Mouse (Mus musculus) heart, postnatal 14 days (tissue): Measurements from ENCODE around the gene Zmynd15. TPM values are rescaled to one million over a fixed set of nuclear protein-coding genes. Genes with fewer than 3 reads are reported as not detected.
"Not testable (repeated sequence)": the region's sequence is repeated elsewhere in the genome, so short reads cannot be mapped to it uniquely, and the experiment has no call there.

ENCODE experiments used
- DNase-seq, 2 experiments: peaks; one replicate each; pipeline ENCODE4 v3.0.0; 2021 to 2022
- intact Hi-C: fragments of 180-260 bp; cut with DNase I; formaldehyde crosslinking; loops from one replicate; pipeline ENCODE4 v1.15.1; 2025
- total RNA-seq, 2 experiments: library from RNA; stranded (reverse); gene quantifications; 2 replicates each; pipeline ENCODE4 v1.2.3; 2021

The Zmynd15 gene
- total RNA-seq, 2 experiments from 2014 or later = 2.9 to 4.7 TPM

DNA sequence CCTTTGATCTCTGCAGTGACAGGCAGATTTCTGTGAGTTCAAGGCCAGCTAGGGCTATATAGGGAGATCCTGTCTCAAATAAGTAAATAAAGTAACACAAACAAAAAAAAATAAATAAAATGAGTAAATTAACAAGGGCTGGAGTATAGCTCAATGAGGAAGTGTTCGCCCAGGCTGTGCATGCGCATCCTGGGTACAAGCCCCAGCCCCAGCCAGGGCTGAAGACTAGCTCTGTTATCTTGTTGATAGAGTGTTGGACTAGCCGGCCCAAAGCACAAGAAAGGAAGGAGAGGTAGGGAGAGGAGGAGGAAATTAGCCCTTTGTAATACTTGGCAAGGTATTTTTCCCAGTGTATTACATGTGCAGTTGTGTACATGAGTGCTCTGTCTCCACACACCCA is 15.3 kb upstream of the Zmynd15 start:
- intact Hi-C loops = no loop called here
- DNase-seq = no peak

DNA sequence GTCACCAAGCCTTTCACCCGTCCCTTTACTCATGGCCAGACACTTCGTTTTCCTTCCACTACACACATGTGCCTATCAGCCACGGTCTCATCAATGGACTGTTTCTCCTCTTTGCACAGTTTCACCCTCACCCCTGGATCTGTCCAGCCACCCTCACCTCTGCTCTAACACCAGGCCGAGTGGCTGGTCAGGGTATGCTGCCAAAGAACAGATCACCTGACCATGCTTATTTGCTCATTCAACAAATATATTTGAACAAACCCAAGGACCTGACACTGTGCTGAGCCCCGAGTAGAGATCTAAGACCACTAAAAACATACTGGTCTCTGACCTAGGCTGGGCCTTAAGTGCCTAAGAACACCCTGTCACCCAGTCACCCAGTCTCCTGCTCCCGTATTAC is 14.6 kb upstream of the Zmynd15 start:
- DNase-seq = no peak
- intact Hi-C loops = no loop called here

DNA sequence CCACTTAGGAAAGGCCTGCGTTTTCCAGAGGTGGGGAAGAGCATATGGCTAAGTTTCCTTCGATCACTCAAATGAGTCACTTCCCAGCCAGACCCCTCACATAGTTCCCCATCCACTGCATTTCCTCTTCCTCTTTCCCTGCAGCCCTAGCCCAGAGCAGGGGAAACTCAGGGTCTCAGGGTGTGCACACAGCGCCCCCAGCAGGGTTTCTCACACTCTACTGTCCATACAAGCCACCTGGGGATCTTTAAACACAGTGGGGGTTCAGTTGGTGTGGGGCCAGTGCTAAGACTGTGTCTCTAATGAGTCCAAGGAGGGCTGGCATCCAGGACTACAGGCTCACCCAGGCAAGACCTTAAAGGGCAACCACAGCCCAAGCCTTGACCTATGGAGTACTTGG is 12.5 kb upstream of the Zmynd15 start:
- intact Hi-C loops = no loop called here
- DNase-seq = no peak

DNA sequence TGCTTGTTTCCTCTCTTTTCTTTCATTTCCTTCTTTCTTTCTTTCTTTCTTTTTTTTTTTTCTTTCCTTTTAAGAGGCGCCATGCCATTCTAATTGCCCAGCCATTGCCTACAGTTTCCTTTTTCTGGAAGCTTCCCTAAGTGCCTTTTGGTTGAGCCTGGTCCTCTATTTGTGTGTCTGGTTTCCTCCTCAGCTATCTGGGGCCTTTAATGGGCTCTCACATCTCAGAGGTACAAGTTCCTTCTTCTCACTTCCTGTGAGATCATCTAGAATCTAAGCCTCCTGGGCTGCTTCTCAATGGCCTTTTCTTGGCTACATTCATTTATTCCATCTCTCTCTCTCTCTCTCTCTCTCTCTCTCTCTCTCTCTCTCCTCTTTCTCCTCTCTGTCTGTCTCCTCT is 11.9 kb upstream of the Zmynd15 start:
- DNase-seq = no peak
- intact Hi-C loops = no loop called here

DNA sequence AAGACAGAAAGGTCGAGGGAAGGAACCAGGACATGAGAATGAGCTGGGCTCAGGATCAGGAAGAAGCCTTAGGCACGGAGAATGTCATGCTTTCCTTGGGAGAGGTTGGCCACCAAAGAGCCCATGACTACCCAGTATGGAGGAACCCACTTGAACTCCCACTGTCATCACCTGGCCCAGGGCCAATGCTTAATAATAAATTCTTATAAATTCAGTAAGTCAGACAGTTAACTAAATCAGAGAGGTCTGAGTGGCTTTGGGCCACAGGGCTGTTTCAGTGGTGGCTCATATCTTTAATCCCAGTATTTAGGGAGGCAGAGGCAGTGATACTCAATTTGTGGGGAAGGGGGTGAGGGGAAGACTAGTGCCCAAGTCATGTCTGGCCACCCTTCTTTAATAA is 8.3 kb upstream of the Zmynd15 start:
- DNase-seq = no peak
- intact Hi-C loops = loop anchor here (2.0 kb wide), 1 partner anchor 18 kb away; the partner anchor contains the start of gene Arrb2

DNA sequence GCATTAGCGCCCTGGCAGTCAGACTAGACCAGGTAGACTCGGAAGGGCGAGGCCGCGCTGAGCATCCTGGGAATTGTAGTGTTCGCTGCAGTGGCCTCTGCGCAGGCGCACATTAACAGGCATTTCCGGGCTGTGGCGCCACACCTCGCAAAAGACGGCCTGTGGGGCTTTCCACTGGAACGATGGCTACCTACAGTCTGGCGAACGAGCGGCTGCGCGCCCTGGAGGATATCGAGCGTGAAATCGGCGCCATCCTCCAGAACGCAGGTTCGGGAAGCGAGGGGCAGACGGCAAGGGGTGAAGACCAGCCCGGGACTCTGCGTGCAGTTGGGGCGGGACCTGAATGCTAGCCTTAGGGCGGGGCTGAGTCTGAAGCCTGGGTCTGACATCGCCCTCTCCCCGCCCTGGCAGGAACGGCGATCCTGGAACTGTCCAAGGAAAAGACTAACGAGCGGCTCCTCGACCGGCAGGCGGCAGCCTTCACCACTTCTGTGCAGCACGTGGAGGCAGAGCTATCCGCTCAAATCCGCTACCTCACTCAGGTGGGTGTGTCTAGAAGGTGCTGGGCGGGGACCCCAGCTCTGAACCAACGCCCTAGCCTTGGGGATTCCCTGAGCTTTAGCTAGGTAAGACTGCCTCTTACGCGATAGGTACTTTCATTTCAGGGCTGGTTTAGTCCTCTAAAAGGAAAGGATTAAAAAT is 7.3 kb upstream of the Zmynd15 start, which contains the start of gene Med11:
TSS of gene Med11 (plus strand) at position 123 of the 702 bp plus-strand sequence.
- intact Hi-C loops = loop anchor here (2.0 kb wide), 3 partner anchors 19 to 53 kb away; partner anchors contain the start of genes Arrb2 and Tm4sf5
- peak; percentile 96 for DNase-seq

DNA sequence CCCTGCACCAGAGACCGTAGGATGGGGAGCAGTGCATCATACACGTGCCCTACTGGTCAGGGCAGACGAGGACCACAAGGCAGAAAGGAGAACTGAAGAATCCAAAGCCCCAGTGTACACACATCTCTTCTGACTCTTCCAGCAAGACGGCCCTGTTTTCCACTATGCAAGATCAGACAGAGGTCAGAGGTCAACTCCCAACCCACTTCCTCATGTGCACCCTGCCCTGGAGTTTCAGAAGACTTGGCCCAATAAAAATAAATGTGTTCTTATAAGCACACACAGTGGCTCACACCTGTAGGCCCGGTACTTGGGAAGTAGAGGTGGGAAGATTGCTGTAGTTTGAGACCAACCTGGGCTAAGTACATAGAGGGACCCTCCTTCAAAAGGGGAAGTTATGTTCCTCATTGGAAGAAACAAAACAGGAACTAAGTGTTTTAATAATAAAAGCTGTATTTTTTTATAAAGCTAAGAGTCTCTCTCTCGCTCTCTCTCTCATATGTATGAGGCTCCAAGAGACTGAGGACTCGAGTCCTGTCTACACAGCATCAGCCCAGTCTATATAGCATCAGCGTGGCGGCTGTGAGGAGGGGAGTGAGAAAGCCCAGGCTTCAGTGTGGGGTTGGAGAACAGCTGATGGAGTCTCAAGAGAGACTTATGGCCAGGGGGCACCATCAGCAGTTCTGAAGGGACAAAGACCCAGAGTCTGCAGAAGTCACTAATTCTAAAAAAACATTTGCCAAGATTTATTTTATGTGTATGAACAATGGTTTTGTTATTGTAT is 5.8 kb upstream of the Zmynd15 start:
- intact Hi-C loops = loop anchor here (2.0 kb wide), 2 partner anchors 39 to 51 kb away; partner anchors contain the start of gene Tm4sf5
- DNase-seq = no peak

DNA sequence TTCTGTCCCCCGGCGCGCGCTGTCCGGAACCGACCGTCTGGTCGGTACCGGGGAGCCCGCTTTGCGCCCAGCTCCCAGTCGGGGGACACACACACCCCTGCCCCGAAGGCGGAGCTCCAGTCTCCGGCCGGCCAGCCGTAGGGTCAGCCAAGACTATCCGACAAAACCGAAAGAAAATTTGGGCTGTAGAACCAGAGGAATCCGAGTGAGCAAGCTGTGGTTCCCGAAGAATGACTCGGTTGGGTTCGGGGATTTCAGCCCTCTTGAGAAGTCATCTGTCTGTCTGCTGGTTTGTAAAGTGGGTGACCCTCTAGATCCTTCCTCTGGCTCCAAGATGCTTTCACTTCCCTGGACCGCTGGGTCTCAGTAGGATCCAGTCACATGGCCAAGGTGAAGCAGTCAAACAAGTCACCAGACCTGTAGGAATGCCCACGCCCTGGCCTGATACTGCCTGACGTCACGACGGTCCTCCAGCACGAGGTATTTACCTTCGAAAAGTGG is 418 bp downstream of the Zmynd15 start, which contains the start of gene Cxcl16:
TSS of gene Cxcl16 (minus strand) at position 384 of the 501 bp plus-strand sequence.
- peak; percentile 64 to 73 for DNase-seq
- intact Hi-C loops = no loop called here

DNA sequence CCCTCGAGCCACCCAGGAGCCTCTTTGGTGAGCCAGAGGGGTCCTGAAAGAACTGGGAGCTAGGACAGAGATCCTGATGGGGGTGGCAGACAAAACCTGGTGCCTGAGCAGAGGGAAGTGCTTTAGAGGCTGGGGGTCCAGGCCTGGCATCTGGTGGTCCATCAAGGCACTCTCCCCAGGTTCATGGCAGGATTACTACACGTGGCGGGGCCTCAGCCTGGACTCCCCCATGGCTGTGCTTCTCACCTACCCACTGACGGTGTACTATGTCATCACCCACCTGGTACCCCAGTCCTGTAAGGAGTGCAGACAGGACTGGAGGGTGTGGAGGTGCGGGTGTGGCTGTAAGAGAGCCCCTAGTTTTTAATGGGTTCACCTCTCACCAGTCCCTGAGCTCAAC is 4.7 kb downstream of the Zmynd15 start:
- DNase-seq = no peak
- intact Hi-C loops = no loop called here

DNA sequence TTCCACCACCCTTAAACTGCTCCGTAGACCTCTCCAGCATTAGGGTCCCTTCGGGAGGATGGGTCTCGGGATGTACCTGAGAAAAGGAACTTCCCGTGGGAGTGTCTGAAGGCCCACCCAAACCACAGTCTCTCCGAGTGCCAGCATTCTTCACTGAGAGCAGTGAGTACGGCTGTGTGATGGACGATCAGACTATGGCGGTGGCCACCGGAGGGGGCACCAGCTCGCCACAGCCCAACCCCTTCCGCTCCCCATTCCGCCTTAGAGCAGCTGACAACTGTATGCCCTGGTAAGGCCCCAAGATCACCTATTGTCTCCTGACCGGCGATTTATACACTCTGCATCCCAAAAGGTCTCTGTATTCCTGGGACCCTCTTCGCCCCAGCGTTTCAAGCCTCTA is 6.0 kb downstream of the Zmynd15 start:
- intact Hi-C loops = no loop called here
- no peak for DNase-seq

DNA sequence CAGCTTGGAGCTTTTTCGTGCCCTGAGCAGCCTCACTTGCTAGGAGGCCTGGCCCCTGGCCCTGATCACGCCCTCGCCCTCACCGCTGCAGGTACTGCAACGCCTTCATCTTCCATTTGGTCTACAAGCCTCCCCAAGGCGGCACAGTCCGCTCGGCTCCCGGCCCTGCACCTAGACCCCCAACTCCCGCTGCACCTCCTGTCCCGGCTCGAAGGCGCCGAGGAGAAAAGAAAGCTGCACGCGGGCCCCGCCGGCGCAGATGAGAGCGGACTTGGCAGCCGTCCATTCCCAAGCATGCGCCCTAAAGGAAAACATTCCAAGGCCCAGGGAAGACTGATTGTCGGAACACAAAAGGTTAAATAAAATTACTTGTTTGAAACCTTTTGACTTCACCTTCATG is 6.6 kb downstream of the Zmynd15 start:
- peak; percentile 44 to 53 for DNase-seq
- intact Hi-C loops = no loop called here

DNA sequence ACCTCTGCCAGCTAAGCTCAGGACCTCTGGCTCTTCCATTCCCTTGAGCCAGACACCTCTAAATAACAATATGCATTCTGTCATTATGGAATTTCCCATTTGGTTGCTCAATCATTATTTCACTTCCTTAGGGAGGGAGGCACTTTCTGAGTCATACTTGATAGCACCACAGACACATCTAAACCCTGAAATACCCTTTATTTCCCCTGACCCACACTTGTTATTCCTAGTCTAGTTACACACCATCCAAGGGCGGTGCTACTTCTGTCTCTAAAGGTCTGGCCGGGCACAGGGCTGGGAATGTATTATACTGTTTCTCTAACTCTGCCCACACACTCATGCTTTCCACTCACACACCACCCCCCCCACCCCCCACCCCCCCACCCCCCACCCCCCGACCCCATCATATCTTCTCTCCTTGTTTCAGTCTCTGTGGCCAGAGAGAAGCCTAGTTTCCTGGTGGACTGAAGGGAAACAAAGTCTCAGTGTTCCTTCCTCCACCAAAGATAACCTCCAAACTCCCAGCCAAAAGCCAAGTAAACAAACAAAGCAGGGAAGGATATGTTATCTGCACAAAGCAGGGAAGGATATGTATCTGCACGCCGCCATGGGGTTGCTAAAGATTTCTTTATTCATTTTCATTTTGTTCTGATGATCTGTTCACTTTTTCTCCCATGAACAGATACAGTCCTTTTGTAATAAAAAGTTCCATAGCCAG is 8.8 kb downstream of the Zmynd15 start:
- DNase-seq = no peak
- intact Hi-C loops = no loop called here

DNA sequence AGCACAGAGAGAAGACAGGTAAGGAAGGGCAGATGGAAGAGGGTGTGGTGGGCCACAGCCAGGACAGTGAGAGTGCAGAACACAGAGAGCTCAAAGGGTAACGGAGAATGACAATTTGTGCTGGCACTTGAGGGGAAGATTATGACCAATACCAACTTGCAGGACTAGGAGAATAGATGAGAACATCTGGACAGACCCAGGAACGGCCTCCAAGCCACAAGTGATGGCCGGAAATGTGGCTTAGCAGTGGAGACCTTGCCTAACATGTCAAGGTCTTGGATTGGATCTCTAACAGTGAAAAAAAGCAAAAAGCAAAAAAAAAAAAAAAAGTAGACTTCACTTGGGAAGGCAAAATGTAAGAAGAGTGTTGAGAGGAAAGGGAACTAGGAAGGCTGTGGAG is 10.5 kb downstream of the Zmynd15 start:
- intact Hi-C loops = no loop called here

DNA sequence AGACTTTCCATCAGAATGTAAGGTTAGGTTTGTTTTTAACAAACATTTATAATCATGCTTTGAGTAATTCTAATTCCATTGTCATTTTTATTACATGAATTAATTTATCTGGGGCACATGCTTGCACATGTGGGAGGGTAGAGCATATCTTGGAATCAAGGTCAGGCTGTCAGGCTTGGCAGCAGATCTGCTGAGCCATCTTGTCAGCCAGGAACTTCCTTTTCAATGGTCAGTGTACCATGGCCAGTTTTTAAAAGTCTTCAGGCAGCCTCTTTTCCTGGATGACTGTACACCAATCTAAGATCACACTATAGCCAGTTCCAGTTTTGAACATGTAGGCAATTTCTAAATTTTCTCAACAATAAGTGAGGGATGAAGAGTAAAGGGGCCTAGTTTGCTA is 13.5 kb downstream of the Zmynd15 start:
- no peak for DNase-seq
- intact Hi-C loops = no loop called here

More for the DNA sequence above, 10.5 kb downstream of the Zmynd15 start:
- DNase-seq = no peak

DNA sequence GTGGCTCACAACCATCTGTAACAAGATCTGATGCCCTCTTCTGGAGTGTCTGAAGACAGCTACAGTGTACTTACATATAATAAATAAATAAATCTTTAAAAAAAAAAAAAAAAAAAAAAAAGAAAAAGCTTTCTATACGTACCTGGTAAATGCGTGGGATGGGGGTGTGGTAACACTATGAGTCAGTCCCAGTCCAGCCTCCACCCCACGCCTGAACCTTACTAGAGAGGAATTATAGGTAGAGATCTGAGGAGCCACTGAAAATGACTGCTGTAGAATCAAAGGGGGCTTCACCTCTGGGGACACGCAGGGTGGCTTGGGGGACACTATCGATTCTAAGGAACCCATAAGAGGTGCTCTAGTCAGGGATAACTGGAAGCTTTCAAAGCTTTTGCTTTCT is 14.1 kb downstream of the Zmynd15 start:
- intact Hi-C loops, DNase-seq: not testable (repeated sequence)

DNA sequence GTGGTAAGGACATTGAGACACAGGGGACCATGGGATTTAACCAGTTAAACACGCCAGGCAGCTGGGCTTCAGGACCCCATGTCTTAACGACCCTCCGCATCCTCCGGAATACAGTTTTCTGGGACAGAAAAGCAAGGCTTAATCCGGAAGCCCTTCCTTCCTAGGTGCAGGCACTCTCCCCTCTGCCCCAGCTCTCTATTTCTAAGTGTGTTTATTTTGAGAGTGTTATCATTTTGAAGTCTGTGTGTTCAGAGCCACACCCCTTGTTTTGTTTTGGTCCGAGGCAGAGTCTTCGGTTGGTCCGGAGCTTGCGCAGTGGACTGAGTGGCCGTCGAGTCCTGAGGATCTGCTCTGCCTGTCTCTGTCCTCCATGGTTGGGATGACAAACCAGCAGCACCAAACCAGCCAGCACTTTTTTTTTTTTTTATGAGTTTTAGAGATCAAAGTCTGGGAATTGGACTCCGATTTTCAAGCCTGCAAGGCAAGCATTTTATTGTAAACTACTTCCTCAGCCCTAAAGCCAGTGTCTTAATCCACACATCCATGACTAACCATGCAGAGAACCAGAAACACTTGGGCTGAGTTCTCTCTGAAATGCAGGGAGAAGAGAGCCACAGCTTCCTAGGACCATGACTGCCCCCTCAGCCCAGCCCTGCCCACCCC is 15.8 kb downstream of the Zmynd15 start:
- intact Hi-C loops = no loop called here
- no peak for DNase-seq

DNA sequence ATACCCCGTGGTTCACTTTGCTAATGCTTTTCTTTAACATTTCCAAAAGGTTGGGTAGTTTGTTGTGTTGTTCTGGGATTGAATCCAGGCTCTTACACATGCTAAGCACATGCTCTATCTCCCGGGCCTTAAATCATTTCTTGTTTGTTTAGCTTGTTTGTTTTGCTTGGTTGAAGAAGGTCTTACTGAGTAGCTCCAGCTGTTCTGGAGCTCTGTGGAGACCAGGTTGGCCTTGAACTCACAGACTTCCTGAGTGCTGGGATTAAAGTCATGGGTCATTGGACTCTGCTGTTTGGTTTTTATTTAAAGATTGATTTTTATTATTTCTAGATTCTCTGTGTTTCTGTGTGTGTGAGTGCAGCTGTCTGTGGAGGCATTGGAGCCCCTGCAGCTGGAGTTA is 26.3 kb downstream of the Zmynd15 start:
- intact Hi-C loops = no loop called here
- no peak for DNase-seq

DNA sequence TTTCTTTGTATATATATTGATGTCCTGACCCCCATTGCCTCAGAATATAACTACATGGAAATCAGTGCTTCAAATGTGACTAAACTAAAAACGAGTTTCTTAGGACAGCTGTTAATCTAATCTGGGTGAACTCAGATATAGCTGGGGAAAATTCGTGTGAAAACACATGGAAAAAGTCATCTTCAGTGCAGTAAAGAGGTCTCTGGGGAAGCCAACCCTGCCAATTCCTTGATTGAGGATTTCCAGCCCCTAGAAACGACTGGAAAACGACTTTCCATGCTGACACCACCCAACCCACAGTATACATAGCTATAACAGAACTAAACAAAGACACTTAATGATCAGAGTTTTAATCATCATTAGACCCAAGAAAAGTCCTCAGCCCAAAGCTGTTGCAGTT is 28.6 kb downstream of the Zmynd15 start:
- intact Hi-C loops = no loop called here
- peak; percentile 39 to 48 for DNase-seq

DNA sequence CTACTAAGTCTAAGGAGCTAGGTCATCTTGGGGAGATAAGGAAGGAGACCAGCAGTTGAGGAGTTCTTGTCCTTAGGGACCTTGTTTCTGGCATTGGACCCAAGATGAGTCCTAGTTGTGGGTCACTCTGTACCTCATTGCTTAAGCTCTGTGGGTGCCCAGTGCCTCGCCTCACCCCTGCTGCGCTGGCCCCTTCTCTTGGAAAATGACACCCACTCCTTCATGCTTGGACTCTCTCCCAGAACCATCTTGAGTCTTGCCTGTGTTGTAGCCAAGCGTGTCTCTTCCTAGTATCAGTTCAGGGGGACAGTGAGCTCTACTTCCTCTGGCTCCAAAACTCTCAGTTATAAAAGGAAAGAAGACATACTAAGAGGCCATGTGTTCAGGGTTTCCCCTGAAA is 29.9 kb downstream of the Zmynd15 start:
- peak in 1 of 2 experiments; percentile 24 for DNase-seq
- intact Hi-C loops = no loop called here

DNA sequence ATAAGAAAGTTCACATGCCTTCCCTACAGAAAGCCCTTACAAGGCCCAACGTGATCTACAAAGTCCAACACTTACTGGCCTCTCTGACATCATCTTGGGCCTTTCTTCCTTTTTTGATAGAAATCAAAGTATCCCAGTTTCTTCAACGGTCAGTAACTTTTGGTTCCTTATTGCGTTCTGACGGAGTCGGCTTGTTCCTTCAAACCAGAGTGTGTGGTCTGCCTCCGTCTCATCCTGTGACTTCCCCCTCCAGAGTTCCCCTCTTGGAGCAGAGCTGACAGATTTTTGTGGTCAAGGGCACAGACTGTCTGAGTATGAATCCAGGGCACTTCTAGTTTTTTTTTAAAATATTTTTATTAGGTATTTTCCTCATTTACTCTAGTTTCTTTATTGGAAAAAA is 30.5 kb downstream of the Zmynd15 start:
- intact Hi-C loops = loop anchor here (10.0 kb wide), 1 partner anchor 175 kb away; no protein-coding TSS in a partner anchor
- DNase-seq = no peak
